Mouse (Mus musculus) ES-E14 (cell line): ENCODE data around the gene Cdk19. TPM values are rescaled to one million over a fixed set of nuclear protein-coding genes. Genes with fewer than 3 reads are reported as not detected.

Experiments
- DNase-seq: peaks from one replicate; pipeline ENCODE4 v3.0.0-alpha.2; 2013; ENCODE audit warnings: low read depth, low spot score
- H3K27ac ChIP-seq: 2 replicates; pipeline ENCODE4 v1.5.1; 2012; ENCODE audit warnings: low read depth, mild to moderate bottlenecking, low read length, moderate library complexity, mixed read lengths; ENCODE audit not compliant: poor library complexity, insufficient read depth, severe bottlenecking
- H3K36me3 ChIP-seq: 2 replicates; pipeline ENCODE4 v1.6.1; 2012; ENCODE audit warnings: mild to moderate bottlenecking, low read length, moderate library complexity, mixed read lengths; ENCODE audit not compliant: control insufficient read depth, poor library complexity, insufficient read depth, severe bottlenecking
- H3K4me1 ChIP-seq, 2 experiments: fragments of 150-350 bp in 1 of 2; sonication (generic) in 1 of 2; 2 replicates each; pipeline ENCODE4 v1.6.1; 2012; ENCODE audit warnings: low read length in 2 of 2, mild to moderate bottlenecking in 1 of 2, mixed read lengths in 1 of 2; ENCODE audit not compliant: control insufficient read depth in 2 of 2, insufficient read depth in 2 of 2, poor library complexity in 1 of 2
- H3K4me3 ChIP-seq, 2 experiments: fragments of 150-350 bp in 1 of 2; sonication (generic) in 1 of 2; 2 replicates each; pipeline ENCODE4 v1.5.1; 2012; ENCODE audit warnings: low read length in 2 of 2, low read depth in 1 of 2, mild to moderate bottlenecking in 1 of 2, mixed read lengths in 1 of 2; ENCODE audit not compliant: insufficient read depth in 1 of 2, poor library complexity in 1 of 2, severe bottlenecking in 1 of 2
- H3K9ac ChIP-seq: 2 replicates; pipeline ENCODE4 v1.6.1; 2012; ENCODE audit warnings: low read depth, mild to moderate bottlenecking, low read length, mixed read lengths; ENCODE audit not compliant: poor library complexity, insufficient read depth, severe bottlenecking
- H3K9me3 ChIP-seq: fragments of 150-350 bp; sonication (generic); 2 replicates; pipeline ENCODE4 v1.6.1; 2012; ENCODE audit warnings: low read depth, mild to moderate bottlenecking, low read length; ENCODE audit not compliant: control insufficient read depth, insufficient read depth
- CHD2 ChIP-seq: IDR thresholded peaks from 2 replicates; pipeline ENCODE4 v1.6.1; 2014; ENCODE audit warnings: mild to moderate bottlenecking, low read depth, low read length, inconsistent platforms
- HCFC1 ChIP-seq: IDR thresholded peaks from 2 replicates; pipeline ENCODE4 v1.6.1; 2012; ENCODE audit warnings: low read length, inconsistent platforms, borderline replicate concordance; ENCODE audit not compliant: insufficient read depth
- MAFK ChIP-seq: IDR thresholded peaks from 2 replicates; pipeline ENCODE4 v1.6.1; 2014; ENCODE audit warnings: mild to moderate bottlenecking, low read depth, low read length, inconsistent platforms; ENCODE audit not compliant: insufficient read depth
- ZC3H11A ChIP-seq: IDR thresholded peaks from 2 replicates; pipeline ENCODE4 v1.6.1; 2012; ENCODE audit warnings: low read depth, mild to moderate bottlenecking, inconsistent platforms, low read length, borderline replicate concordance
- ZNF384 ChIP-seq: IDR thresholded peaks from 2 replicates; pipeline ENCODE4 v1.6.1; 2012; ENCODE audit warnings: low read depth, low read length, inconsistent platforms
- in situ Hi-C, 2 experiments: fragments of 600-800 bp; cut with MboI; formaldehyde crosslinking; loops; one replicate each; pipeline ENCODE4 v1.15.1; 2025; ENCODE audit warnings: low sequenced_read_pairs in 2 of 2, inconsistent platforms in 1 of 2; ENCODE audit not compliant: unreplicated experiment in 2 of 2
- total RNA-seq: library from RNA; depleted of rRNA; stranded (reverse); fragments of 300-350 nt; gene quantifications from 2 replicates; pipeline ENCODE4 v1.2.3, GENCODE M21; 2012

Gene Cdk19
- total RNA-seq, 1 experiment, result 6.4 TPM

GRCm38 (mm10) chr10:40476535-40477285 is 137.3 kb downstream of the Cdk19 start:
- DNase-seq, result no peak
- Histone ChIP-seq H3K9ac (no peak overlapping the region), H3K4me1 (peaks cover 0 to 8% of the 10 kb centered on the region in 2 experiments; a peak in 1 of 4 replicates), H3K9me3 (no peaks in the 10 kb centered on the region), H3K36me3 (peaks cover 19% of the 10 kb centered on the region; the same call in 1 of the 2 replicates), H3K4me3 (no peak overlapping the region), H3K27ac (no peak overlapping the region)
- in situ Hi-C loops, result no loop called here
- no peak for TF ChIP-seq MAFK
- no peak for TF ChIP-seq CHD2
- no peak for TF ChIP-seq ZNF384
- no peak for TF ChIP-seq HCFC1
- no peak for TF ChIP-seq ZC3H11A

DNA sequence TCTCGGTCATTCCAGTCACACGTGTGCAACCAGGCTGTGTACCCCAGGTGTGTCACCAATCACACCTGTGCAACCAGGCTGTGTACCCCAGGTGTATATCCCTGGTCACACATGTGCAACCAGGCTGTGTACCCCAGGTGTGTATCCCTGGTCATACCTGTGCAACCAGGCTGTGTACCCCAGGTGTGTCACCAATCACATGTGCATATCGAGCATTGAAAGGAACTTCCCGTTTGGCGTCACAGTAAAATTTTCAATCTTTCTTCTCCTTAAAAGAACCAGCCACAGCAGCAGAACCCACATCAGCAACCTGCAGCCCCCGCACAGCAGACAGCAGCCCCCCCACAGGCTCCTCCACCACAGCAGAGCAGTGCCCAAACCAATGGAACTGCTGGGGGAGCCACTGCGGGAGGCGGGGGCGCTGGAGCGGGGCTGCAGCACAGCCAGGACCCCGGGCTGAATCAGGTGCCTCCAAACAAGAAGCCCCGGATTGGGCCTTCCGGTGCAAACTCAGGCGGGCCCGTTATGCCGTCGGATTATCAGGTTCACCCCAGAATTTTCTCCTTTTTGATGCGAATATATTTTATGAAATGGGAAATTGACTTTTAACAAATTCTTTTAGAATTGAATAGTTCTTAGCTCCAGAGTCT is 138.2 kb downstream of the Cdk19 start:
- no peak for DNase-seq
- no peak for TF ChIP-seq CHD2
- TF ChIP-seq ZC3H11A, result no peak
- no peak for TF ChIP-seq ZNF384
- no peak for TF ChIP-seq MAFK
- 0 out of 4 replicates have a peak overlapping the region, but pooled peaks of 1 of the 2 experiments have one; percentile 12 for H3K4me3 ChIP-seq
- H3K27ac ChIP-seq, result no peak overlapping the region
- in situ Hi-C loops, result no loop called here
- peaks cover 16% of the 10 kb centered on the region; the same call in 1 of the 2 replicates for H3K36me3 ChIP-seq
- H3K4me1 ChIP-seq, result peaks cover 0 to 8% of the 10 kb centered on the region in 2 experiments; a peak in 1 of 4 replicates
- H3K9me3 ChIP-seq, result no peaks in the 10 kb centered on the region
- H3K9ac ChIP-seq, result no peak overlapping the region

DNA sequence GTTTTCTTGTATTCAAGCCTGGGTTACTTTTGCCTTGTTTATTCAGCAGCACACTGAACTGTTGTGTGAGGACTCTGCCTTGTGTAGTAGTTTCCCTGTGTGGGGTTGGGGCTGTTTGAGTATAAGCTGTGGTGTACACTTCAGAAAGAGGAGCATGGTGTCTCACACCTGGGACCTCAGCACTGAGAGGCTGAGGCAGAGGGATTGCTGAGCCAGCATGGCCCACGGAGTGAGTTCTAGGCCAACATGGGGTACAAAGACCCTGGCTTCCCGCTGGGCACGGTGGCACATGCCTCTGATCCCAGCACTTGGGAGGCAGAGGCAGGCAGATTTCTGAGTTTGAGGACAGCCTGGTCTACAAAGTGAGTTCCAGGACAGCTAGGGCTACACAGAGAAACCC is 139.3 kb downstream of the Cdk19 start:
- Histone ChIP-seq H3K9me3 (no peaks in the 10 kb centered on the region), H3K27ac (no peak overlapping the region), H3K4me1 (peaks cover 0 to 8% of the 10 kb centered on the region in 2 experiments; a peak in 1 of 4 replicates), H3K4me3 (no peak overlapping the region), H3K36me3 (peaks cover 16% of the 10 kb centered on the region; the same call in 1 of the 2 replicates), H3K9ac (no peak overlapping the region)
- no peak for TF ChIP-seq ZC3H11A
- no peak for TF ChIP-seq MAFK
- TF ChIP-seq HCFC1, result no peak
- no peak for TF ChIP-seq ZNF384
- TF ChIP-seq CHD2, result no peak
- no peak for DNase-seq
- in situ Hi-C loops, result no loop called here

DNA sequence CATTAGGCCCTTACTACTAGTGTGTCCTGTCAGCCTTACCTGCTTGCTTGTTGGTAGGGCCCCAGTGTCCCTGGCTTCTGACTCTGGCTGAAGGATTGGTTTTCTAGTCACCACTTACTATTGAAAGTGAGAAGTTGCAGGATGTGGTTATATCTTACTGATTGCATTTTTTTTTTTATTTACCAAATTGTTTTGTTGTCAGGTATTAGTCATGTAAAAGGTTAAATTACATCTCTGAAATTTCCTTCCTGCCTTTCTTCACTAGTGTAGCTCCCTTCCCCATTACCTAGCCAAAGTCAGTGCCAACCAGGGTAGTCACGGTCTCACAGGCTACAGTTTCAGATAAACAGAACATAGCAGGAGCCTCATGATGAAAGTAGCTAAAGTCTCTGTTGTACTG is 139.9 kb downstream of the Cdk19 start:
- peaks cover 0 to 8% of the 10 kb centered on the region in 2 experiments; a peak in 1 of 4 replicates for H3K4me1 ChIP-seq
- H3K4me3 ChIP-seq, result no peak overlapping the region
- no peak overlapping the region for H3K27ac ChIP-seq
- in situ Hi-C loops, result no loop called here
- TF ChIP-seq CHD2 (no peak), ZNF384 (no peak), MAFK (no peak), ZC3H11A (no peak), HCFC1 (no peak)
- H3K36me3 ChIP-seq, result peaks cover 16% of the 10 kb centered on the region; the same call in 1 of the 2 replicates
- H3K9me3 ChIP-seq, result no peaks in the 10 kb centered on the region
- no peak for DNase-seq
- H3K9ac ChIP-seq, result no peak overlapping the region
